Mouse (Mus musculus) liver, embryonic 14.5 days (tissue): ENCODE measurements around the gene Trim29.

Source experiments
- CTCF ChIP-seq: IDR thresholded peaks from 2 replicates; pipeline ENCODE4 v1.5.1; 2016; ENCODE audit warnings: antibody characterized with exemption, low read depth, control low read depth
- EP300 ChIP-seq: IDR thresholded peaks from 2 replicates; pipeline ENCODE4 v1.6.1; 2016; ENCODE audit warnings: antibody characterized with exemption, low read depth

GRCm38 (mm10) chr9:43285281-43285680 is 25.4 kb upstream of the Trim29 start:
- TF ChIP-seq CTCF: no peak
- TF ChIP-seq EP300: no peak
